Mouse (Mus musculus) heart, postnatal 10 days (tissue): ENCODE data around the gene Reep3. TPM values are rescaled to one million over a fixed set of nuclear protein-coding genes. Genes with fewer than 3 reads are reported as not detected.

Source experiments
- DNase-seq, 2 experiments: peaks; one replicate each; pipeline ENCODE4 v3.0.0; 2021
- intact Hi-C: fragments of 180-260 bp; cut with DNase I; formaldehyde crosslinking; loops from one replicate; pipeline ENCODE4 v1.15.1; 2025
- total RNA-seq, 2 experiments: library from RNA; stranded (reverse); gene quantifications; 2 replicates each; pipeline ENCODE4 v1.2.3; 2021

Gene Reep3
- total RNA-seq, 2 experiments from 2014 or later, result 41.5 to 41.9 TPM

DNA sequence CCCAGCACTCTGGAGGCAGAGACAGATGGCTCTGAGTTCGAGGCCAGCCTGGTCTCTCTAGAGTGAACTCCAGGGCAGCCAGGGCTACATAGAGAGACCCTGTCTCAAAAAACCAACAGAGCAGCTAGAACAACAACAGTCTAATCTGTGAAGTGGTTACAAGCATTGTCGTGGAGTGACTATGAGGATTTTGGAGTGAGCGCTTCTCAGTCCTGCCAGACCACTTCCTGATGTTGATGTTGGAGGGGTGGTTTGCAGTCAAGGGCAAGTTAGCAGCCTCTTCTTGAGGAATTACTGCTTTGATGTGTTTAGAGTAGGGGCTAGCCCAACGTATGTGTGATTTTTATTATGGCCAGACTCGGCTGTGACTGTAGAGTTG lies 15.0 kb upstream of the Reep3 start:
- no peak for DNase-seq
- intact Hi-C loops, result no loop called here

DNA sequence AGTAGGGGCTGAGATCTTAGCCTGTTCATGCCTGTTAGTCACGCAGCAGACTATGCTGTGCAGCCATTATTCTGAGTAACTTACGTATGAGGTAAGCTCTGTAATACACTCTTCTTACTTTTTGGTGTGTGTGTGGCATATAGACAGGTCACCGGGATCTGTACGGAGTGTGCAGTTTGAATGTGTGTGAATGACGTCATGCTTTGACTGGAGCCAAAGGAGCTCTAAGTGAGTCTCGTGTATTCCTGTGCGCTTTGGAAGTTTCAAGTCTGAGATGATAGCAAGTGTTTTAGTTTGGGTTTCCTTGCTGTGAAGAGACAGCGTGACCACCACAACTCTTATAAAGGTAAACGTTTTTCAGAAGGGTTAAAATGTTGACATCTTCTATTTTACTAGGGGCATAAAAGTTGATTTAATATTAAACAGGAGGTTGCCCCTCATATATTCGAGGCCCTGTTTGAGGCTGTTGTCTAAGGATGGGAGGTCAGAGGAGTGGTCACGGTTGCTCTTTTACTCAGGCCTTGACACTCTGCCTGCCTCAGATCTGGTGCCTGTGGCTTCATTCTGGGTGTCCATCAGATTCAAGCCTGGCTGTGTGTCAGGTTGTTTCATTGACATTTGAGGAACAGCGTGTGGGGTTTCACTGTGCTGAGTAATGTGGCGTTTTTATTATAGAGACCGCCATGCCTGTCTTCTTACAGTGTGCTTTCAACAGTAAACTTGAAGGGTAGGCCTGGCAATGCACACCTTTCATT lies 14.5 kb upstream of the Reep3 start:
- no peak for DNase-seq

GRCm38 (mm10) chr10:67109635-67110034 lies 12.9 kb upstream of the Reep3 start:
- no peak for DNase-seq
- intact Hi-C loops, result no loop called here

More for the DNA sequence above, 14.5 kb upstream of the Reep3 start:
- intact Hi-C loops, result no loop called here

DNA sequence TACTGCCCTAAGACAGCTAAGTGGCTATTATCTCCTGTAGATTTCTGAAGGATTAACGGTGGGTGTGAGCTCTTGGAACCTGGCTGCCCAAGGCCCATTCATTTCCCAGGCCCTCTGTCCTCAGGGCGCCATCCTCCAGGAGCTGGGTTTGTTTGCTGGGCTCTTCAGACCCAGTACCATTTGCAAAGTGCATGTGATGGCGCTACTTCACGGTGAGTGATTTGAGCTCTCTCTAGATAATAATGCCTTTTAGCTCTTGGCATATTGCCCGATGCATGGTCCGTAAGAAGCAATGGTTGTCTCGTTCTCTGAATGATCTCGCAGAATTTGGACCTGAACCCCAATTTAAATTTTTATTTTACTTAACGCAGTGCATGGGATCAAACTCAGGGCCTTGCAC lies 11.4 kb upstream of the Reep3 start:
- no peak for DNase-seq
- intact Hi-C loops, result no loop called here

DNA sequence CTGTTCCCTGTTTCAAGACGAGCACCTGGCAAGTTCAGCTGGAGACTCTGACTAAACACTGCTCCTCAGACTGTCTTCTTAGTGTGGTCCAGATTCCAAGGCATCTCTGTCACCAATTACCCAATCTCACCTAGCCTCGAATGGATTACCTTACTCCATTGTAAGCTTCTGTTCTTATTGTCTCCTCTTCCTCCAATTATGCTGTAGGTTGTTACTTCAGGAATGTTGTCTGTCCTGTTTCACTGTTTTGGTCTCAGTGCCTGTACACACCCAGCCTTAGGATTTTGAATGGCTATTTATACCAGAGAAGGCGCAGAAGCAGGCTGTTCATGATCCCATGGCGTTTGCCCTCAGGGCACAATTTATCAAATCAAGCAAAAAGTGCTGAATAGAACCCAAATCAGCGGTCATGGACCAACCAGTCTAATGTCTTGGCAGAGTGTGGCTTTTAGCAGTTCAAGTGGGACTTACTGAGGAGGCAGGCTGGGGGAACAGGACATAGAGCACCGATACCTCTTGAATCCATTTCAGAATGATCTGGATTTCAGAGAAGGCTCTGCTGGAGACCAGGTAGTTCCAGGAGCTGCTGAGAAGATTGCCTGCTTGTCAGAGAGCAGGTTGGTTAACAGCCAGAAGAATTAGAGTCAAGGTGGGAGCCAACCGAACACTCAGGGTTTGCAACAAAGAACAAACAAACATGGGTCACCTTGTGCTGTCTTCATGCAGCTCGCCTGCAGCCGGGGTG lies 10.4 kb upstream of the Reep3 start:
- intact Hi-C loops, result no loop called here
- no peak for DNase-seq

DNA sequence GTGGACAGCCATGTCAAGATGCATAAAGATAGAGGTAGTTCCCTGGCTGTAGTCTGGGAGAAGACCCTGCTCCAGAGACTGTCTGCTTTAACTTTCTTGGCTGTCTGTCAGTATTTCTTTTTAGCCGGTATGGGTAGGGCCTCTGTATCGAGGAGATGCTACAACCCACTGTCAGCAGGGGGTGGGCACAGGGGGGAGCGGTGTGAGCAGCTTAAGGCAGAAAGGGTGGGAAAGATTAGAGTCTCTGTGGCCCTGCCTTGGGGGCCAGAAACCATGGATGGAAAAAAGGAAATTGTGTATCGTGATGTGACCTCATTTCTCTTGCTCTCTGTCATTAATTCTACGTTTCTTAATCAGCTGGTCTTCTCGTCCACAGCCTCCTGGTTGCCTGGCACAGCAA lies 9.7 kb upstream of the Reep3 start:
- DNase-seq, result no peak
- intact Hi-C loops, result no loop called here

DNA sequence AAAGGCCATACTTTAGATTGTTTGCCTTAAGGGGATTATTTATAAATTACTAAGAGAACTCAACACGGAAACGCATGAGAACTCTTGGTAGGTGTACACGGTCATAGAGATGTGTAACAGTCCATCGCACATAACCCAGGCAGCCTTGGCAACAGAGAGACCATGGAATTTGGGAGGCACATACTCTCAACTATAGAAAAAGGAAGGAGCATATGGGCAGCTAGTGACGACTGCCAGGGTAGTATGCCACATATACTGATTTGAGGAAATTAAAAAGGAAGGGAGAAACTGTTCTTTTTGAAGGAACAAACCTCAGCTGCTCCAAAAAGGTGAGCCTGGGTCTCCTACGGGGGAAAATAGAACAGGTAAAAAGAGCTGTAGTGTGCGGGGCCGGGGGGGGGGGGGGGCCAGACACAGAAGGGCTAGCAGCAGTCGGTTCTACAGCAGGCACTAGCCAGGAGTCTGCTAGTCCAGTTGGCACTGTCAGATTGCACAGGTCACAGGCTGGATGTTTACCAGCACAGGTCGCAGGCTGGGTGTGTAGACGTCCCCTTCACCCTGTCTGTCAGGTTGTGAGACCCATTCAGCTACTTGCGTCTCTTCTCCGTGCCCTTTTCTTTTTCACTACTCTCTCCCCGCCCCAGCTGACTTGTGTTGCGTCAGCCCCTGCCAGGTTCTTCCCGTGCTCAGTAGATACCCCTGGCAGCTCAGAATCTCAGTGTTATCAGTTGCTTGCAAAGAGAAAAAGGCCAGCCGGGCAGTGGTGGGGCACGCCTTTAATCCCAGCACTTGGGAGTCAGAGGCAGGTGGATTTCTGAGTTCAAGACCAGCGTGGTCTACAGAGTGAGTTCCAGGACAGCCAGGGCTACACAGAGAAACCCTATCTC lies 8.8 kb upstream of the Reep3 start:
- intact Hi-C loops, result no loop called here
- DNase-seq, result no peak

DNA sequence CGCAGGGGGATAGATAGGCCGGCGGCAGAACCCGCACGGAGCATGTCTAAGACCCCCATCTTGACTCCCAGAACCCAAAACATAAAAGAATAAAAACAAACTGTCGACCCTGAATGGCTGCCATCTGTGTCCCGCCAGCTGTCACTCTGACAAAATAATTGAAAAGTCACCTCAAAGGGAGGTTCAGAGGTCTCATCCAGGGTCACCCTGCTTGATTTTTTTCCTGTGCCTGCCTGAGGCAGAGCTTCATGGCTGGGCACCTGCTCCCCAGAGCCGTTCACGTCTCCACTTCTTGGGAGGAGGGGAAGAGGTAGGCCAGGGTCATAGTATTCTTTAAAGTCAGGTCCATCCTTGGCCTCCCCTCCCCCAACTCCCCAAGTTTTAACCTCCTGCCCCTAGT lies 7.8 kb upstream of the Reep3 start:
- no peak for DNase-seq
- intact Hi-C loops, result no loop called here

DNA sequence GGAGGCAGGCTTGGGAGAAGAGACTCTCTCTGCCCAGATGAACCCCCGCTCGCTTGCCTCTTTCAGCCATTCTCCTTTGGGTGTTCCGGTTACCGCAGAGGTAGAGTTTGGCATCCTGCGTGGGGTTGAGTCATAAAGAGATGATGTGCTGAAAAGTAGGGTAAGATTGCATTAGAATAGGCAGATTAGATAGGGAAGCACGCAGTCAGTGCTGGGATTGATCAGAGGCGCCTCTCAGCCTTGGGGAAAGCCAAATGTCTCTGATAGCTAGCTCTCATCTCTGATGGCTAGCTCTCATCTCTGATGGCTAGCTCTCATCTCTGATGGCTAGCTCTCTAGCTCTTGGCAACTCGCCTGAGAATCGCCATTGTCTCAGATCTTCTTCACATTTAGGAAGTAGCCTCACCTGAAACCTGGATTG lies 4.1 kb upstream of the Reep3 start:
- DNase-seq, result no peak
- intact Hi-C loops, result no loop called here

DNA sequence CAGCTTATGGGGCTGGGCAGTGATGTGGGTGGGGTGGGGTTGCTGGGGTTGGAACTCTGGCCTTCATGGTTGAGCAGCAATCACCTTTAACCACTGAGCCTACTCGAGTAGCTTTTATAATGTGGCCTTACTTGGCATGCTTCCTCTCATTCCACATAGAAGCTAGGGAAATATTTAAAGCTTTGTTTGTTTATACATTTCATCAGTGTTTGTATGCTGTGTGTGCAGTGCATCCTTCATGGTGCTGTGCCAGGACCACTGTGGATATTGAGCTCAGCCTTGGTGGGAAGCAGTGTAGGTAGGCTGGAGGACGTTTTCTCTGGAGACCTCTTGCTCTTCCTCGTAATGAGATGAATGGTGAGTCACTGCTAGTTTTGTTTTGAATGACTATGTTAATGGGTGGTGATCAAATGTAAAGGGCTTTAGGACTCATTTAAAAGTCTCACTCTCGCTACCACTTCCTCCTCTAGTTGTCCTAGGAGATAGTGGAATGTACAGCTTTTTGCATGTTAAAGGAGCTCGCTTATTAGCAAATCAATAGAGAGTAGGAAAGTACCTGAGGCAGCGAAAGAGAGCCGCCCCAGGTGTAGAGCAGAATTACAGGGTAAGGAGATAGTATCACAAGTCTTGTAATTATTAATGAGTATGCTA lies 3.4 kb upstream of the Reep3 start:
- intact Hi-C loops, result no loop called here

DNA sequence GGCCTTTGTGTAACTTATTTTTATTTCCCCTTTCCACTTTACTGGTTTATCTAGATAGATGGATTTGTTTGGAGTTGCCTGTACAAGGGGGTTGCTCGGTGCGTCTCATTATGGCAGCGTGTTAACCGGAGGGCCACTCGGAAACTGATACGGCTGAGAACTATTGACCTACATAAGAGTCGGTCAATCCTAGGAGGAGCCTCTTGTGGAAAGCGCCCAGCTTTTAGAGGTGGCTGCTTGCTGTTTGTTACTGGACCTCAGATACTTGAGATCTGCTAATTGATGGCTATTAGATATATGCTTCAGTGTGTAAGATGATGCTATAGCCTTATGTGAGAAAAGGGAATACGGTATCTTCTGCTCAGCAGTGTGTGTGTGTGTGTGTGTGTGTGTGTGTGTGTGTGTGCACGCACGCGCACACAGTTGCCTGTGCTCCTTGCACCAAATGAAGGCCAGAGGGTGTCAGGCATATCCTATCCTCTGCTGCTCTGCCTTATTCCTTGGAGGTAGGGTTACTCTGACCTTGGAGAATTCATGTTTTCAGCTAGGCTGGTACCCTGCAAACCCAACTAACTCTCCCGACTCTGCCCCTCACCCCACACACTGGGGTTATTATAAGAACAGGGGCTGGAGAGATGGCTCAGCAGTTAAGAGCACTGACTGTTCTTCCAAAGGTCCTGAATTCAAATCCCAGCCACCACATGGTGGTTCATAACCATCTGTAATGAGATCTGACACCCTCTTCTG lies 2.6 kb upstream of the Reep3 start:
- DNase-seq, result no peak
- intact Hi-C loops, result no loop called here

More for the DNA sequence above, 3.4 kb upstream of the Reep3 start:
- DNase-seq, result no peak

DNA sequence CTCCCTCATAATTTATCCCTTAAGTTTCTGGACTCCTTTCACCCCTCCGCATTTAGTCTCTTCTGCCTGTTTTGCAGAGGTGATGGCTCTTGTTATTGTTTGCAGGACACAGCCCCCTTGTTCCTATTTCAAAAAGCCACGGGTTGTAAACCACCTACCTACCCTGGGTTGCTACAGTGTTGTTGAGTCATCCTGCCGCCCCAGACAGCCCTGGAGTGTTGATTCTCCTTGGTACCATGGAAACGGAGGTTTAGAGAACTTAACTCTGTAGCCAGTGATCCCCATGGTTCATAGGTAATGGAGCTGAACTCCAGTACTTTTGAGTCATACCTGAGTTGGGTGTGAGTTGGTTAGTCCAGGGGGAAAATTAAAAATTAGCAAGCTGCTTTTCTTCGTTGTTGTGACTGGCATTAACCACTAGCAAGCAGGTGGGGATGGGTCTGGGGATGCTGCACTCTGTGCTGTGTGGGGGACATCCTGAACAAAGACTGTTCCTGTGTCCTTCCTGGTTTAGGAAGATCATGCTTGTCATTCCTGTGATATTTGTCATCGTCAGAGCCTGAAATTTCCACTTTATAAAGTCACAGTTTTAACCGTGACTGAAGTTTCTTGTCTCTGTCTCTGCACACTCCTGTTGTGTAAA lies 1.8 kb upstream of the Reep3 start:
- no peak for DNase-seq
- intact Hi-C loops, result no loop called here

DNA sequence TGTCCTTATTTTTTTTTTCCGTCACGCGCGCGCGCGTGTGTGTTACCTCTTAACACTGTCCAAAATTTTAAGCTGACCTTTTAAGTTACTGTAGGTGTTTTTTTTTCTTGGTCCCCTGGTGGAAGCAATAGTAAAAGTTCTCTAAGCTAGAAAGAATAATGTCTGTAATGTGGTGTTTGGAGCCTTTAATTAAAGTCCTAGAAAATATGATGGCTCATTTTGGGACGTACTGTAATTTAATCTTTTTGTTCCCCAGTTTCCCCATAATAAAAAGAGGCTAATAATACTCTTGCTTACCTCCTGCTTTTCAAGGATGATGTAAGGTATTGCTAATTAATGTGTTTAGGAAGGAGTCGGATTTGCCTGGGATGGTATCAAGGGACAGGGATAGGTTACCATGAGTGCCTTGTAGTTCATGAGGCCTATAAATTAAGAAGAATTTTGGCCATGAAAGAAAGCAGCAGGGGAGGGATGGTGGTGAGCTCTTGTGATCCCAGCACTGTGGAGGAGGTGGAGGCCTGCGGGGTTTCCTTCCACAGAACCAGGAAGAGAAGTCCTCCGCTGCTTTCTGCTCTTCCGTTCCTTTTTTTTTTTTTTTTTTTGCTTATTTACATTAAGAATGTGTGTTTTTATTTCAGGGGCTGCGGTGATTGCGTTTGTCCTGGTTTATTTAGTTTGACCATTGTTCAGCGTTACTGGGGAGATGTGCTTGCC lies 849 bp upstream of the Reep3 start:
- DNase-seq, result no peak
- intact Hi-C loops, result loop anchor here (1.0 to 2.0 kb wide), 5 partner anchors 30 to 95 kb away; no protein-coding TSS in a partner anchor

DNA sequence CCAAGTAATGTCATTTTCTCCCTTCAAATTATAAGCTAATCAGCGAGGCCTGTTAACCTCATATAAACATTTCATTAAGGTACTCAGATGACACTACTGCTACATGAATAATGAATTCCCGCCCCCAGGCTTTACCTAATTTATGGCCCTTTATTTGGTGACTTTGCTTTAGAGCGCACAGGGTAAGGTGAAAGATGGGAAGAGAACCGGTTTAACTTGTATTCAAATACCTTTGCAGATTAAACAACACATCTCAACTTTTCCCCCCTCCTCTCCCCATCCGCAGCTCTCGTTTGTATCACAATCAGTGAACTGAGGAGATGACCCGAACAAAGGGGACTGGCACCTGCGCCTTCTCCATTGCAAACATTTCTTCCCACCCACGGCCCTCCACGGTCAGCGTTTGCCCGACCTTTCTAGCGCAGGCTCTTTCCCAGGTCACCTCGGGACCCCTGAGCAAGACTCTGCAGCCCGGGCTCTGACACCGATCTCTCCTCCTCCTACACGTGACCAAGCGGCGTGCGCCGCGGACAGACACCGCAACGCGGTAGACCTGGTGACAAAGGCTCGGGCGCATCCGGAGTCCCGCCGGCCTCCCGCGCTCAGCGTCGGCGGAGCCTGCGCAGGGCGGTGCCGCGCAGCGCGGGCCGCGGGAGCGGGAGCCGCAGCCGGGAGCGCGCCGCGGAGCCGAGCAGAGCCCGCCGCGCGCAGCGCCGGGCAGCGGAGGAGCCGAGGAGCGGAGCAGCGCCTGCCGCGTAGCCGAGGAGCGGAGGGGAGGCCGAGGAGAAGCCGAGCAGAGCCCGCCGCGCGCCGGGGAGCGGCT lies 736 bp downstream of the Reep3 start, which contains the start of gene Jmjd1c:
Gene Jmjd1c (plus strand): TSS at position 328 of the 823 bp plus-strand sequence.
- intact Hi-C loops, result loop anchor here (1.0 to 2.0 kb wide), 5 partner anchors 39 to 185 kb away; no protein-coding TSS in a partner anchor
- peak in 1 of 2 experiments; percentile 84 for DNase-seq

- DNase-seq, result no peak
- intact Hi-C loops, result no loop called here
These were observed 1.8 kb downstream of the Reep3 start for GRCm38 (mm10) chr10:67094922-67095321.

DNA sequence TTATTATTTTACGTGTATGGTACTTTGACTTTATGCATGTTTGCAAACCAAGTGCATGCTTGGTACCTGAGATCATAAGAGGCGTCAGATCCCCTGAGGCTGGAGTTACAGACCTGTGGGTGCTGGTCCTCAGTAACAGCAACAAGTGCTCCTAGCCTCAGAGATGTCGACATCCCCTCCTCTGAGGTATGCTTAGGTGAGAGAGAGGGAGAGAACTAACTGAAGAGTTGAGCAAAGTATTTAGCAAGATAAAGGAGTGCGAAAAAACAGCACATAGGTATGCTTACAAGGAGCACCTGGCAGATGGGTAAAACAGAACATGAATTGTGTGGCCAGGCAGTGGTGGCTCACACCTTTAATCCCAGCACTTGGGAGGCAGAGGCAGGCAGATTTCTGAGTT lies 6.1 kb downstream of the Reep3 start:
- intact Hi-C loops, result no loop called here
- DNase-seq, result no peak

GRCm38 (mm10) chr10:67087447-67088226 lies 9.1 kb downstream of the Reep3 start:
- DNase-seq, result no peak
- intact Hi-C loops, result no loop called here
